Mouse (Mus musculus) megakaryocyte-erythroid progenitor cell, adult 5-6 weeks (primary cell): ENCODE results near the gene Defa26. TPM values are rescaled to one million over a fixed set of nuclear protein-coding genes. Genes with fewer than 3 reads are reported as not detected.
"Not testable (repeated sequence)": the region's sequence is repeated elsewhere in the genome, so short reads cannot be mapped to it uniquely, and the experiment has no call there.

Source experiments
- ATAC-seq: replicated peaks from 2 replicates; pipeline ENCODE4 v1.8.0; 2016; ENCODE audit warnings: mild to moderate bottlenecking, inconsistent platforms; ENCODE audit not compliant: severe bottlenecking, poor library complexity, low FRiP score, low TSS enrichment
- total RNA-seq, 2 experiments: library from RNA; stranded (forward) in 1 of 2; stranded (reverse) in 1 of 2; fragments of 200-1000, 215-1000 nt in 1 of 2; fragments of >200 nt in 1 of 2; fragmentation: Nextera tagmentation in 1 of 2; gene quantifications; 2 replicates each; pipeline ENCODE4 v1.2.3; 2014 to 2017

Defa26 gene
- total RNA-seq (2014; fragmentation: Nextera tagmentation) (not detected in 2 replicates), total RNA-seq (2017) (not detected in 2 replicates)

GRCm38 (mm10) chr8:21617883-21618282 is at the start of gene Defa26:
Gene Defa26, plus strand, starts transcription at chr8:21618183.
- not testable (repeated sequence) for ATAC-seq

GRCm38 (mm10) chr8:21582706-21583105 is 35.3 kb upstream of the Defa26 start, which contains the start of gene Defa28:
Gene Defa28, plus strand, starts transcription at chr8:21583006.
- ATAC-seq: not testable (repeated sequence)

- ATAC-seq: not testable (repeated sequence)
Measured at GRCm38 (mm10) chr8:21594408-21594807, 23.6 kb upstream of the Defa26 start, which contains the start of gene Gm7861. Gene Gm7861, minus strand, starts transcription at chr8:21594508.

GRCm38 (mm10) chr8:21655480-21655879 is 37.5 kb downstream of the Defa26 start, which contains the start of gene Defa17:
Gene Defa17, plus strand, starts transcription at chr8:21655780.
- not testable (repeated sequence) for ATAC-seq

- not testable (repeated sequence) for ATAC-seq
Measured at GRCm38 (mm10) chr8:21665497-21665896, 47.5 kb downstream of the Defa26 start, which contains the start of gene Defa34. Gene Defa34, plus strand, starts transcription at chr8:21665797.

Other genes with a start within 250 kb of the Defa26 start
- not detected in 2 replicates for gene Defa2, start 239.7 kb upstream of the Defa26 start, total RNA-seq (2014; fragmentation: Nextera tagmentation)
- gene Defa2, start 239.7 kb upstream of the Defa26 start, total RNA-seq (2017): not detected in 2 replicates
- gene Defa33, start 226.4 kb upstream of the Defa26 start, total RNA-seq (2014; fragmentation: Nextera tagmentation): not detected in 2 replicates
- gene Defa33, start 226.4 kb upstream of the Defa26 start, total RNA-seq (2017): not detected in 2 replicates
- not detected in 2 replicates for gene Defa36, start 190.8 kb upstream of the Defa26 start, total RNA-seq (2014; fragmentation: Nextera tagmentation)
- gene Defa36, start 190.8 kb upstream of the Defa26 start, total RNA-seq (2017): not detected in 2 replicates
- gene Gm7849, start 161.6 kb upstream of the Defa26 start, total RNA-seq (2014; fragmentation: Nextera tagmentation): not detected in 2 replicates
- not detected in 2 replicates for gene Gm7849, start 161.6 kb upstream of the Defa26 start, total RNA-seq (2017)
- gene Defa20, start 108.9 kb upstream of the Defa26 start, total RNA-seq (2014; fragmentation: Nextera tagmentation): not detected in 2 replicates
- not detected in 2 replicates for gene Defa20, start 108.9 kb upstream of the Defa26 start, total RNA-seq (2017)
- gene Defa32, start 89.2 kb upstream of the Defa26 start, total RNA-seq (2014; fragmentation: Nextera tagmentation): not detected in 2 replicates
- gene Defa32, start 89.2 kb upstream of the Defa26 start, total RNA-seq (2017): not detected in 2 replicates
- not detected in 2 replicates for gene Defa37, start 52.8 kb upstream of the Defa26 start, total RNA-seq (2014; fragmentation: Nextera tagmentation)
- gene Defa37, start 52.8 kb upstream of the Defa26 start, total RNA-seq (2017): not detected in 2 replicates
- gene Defa28, start 35.2 kb upstream of the Defa26 start, total RNA-seq (2014; fragmentation: Nextera tagmentation): not detected in 2 replicates
- gene Defa28, start 35.2 kb upstream of the Defa26 start, total RNA-seq (2017): not detected in 2 replicates
- gene Gm7861, start 23.7 kb upstream of the Defa26 start, total RNA-seq (2014; fragmentation: Nextera tagmentation): not detected in 2 replicates
- not detected in 2 replicates for gene Gm7861, start 23.7 kb upstream of the Defa26 start, total RNA-seq (2017)
- gene Defa17, start 37.6 kb downstream of the Defa26 start, total RNA-seq (2014; fragmentation: Nextera tagmentation): not detected in 2 replicates
- gene Defa17, start 37.6 kb downstream of the Defa26 start, total RNA-seq (2017): not detected in 2 replicates
- gene Defa34, start 47.6 kb downstream of the Defa26 start, total RNA-seq (2014; fragmentation: Nextera tagmentation): not detected in 2 replicates
- not detected in 2 replicates for gene Defa34, start 47.6 kb downstream of the Defa26 start, total RNA-seq (2017)
- not detected in 2 replicates for gene AY761184, start 85.5 kb downstream of the Defa26 start, total RNA-seq (2014; fragmentation: Nextera tagmentation)
- gene AY761184, start 85.5 kb downstream of the Defa26 start, total RNA-seq (2017): not detected in 2 replicates
- gene Defa24, start 116.3 kb downstream of the Defa26 start, total RNA-seq (2014; fragmentation: Nextera tagmentation): not detected in 2 replicates
- not detected in 2 replicates for gene Defa24, start 116.3 kb downstream of the Defa26 start, total RNA-seq (2017)
- gene Defb50, start 205.4 kb downstream of the Defa26 start, total RNA-seq (2014; fragmentation: Nextera tagmentation): not detected in 2 replicates
- not detected in 2 replicates for gene Defb50, start 205.4 kb downstream of the Defa26 start, total RNA-seq (2017)
- gene Defb2, start 221.7 kb downstream of the Defa26 start, total RNA-seq (2014; fragmentation: Nextera tagmentation): not detected in 2 replicates
- not detected in 2 replicates for gene Defb2, start 221.7 kb downstream of the Defa26 start, total RNA-seq (2017)
- gene Defb10, start 240.7 kb downstream of the Defa26 start, total RNA-seq (2014; fragmentation: Nextera tagmentation): not detected in 2 replicates
- gene Defb10, start 240.7 kb downstream of the Defa26 start, total RNA-seq (2017): not detected in 2 replicates